Mouse (Mus musculus): ENCODE data around the gene Sigirr.

DNA sequence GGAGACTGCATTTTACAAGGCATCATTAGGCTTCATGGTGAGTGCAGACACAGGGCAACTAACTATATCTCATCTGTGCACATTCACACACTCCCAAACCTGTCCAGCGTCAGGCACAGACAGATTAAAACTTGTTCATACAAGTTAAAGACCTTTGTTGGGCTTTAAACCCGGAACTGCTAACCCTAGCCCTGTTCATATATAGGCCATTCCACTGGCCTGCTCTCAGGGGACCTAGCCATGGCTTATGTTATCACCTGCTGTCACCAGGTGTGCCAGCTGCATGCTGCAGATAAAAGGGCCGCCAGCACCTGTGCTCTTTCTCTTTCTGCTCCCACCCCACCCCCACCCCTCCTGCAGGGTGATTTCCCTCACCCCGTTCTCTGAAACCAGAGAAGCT lies 57.8 kb downstream of the Sigirr start:
- no peak for TF ChIP-seq POLR2A (IDR thresholded peaks at IDR 0.05; ENCODE audit: low read depth, low read length)
- TF ChIP-seq CTCF (conservative IDR thresholded peaks at IDR 0.05; ENCODE audit: insufficient read depth, insufficient read length, low read depth, low read length): no peak

All from kidney, adult 2 months (tissue).